Mouse (Mus musculus): ENCODE measurements around the gene Smok3c. TPM values are rescaled to one million over a fixed set of nuclear protein-coding genes. Genes with fewer than 3 reads are reported as not detected.
"Not testable (repeated sequence)": the region's sequence is repeated elsewhere in the genome, so short reads cannot be mapped to it uniquely, and the experiment has no call there.

The Smok3c gene
- total RNA-seq (2021), result not detected
- long read RNA-seq, experiment 1, result 0 reads
- long read RNA-seq, experiment 2, result 0 reads

GRCm38 (mm10) chr5:138052894-138053293 is at the start of gene Smok3c:
Gene Smok3c (plus strand): TSS chr5:138053194.
- DNase-seq, result not testable (repeated sequence)

GRCm38 (mm10) chr5:138009437-138009836 is 43.6 kb upstream of the Smok3c start:
- no peak for DNase-seq

GRCm38 (mm10) chr5:138012382-138012781 is 40.6 kb upstream of the Smok3c start:
- no peak for DNase-seq

- no peak for DNase-seq
Measured at GRCm38 (mm10) chr5:138016530-138016929, 36.5 kb upstream of the Smok3c start.

- no peak for DNase-seq
Measured at GRCm38 (mm10) chr5:138016997-138017396, 36.0 kb upstream of the Smok3c start.

GRCm38 (mm10) chr5:138019577-138019976 is 33.4 kb upstream of the Smok3c start:
- DNase-seq, result not testable (repeated sequence)

GRCm38 (mm10) chr5:138020961-138021479 is 32.0 kb upstream of the Smok3c start, which contains the start of the genes Smok3a and Smok3b:
Gene Smok3a (plus strand): TSS chr5:138021261.
Gene Smok3b (plus strand): TSS chr5:138021429.
- DNase-seq, result not testable (repeated sequence)

GRCm38 (mm10) chr5:138073803-138074202 is 20.8 kb downstream of the Smok3c start:
- no peak for DNase-seq

GRCm38 (mm10) chr5:138075684-138076083 is 22.7 kb downstream of the Smok3c start:
- DNase-seq, result peak in 1 of 2 experiments; percentile 25

- DNase-seq, result no peak
Measured at GRCm38 (mm10) chr5:138076148-138076547, 23.2 kb downstream of the Smok3c start.

GRCm38 (mm10) chr5:138080456-138080855 is 27.5 kb downstream of the Smok3c start:
- no peak for DNase-seq

GRCm38 (mm10) chr5:138081446-138081845 is 28.5 kb downstream of the Smok3c start:
- no peak for DNase-seq

GRCm38 (mm10) chr5:138083318-138083900 is 30.4 kb downstream of the Smok3c start:
- no peak for DNase-seq

- no peak for DNase-seq
Measured at GRCm38 (mm10) chr5:138083936-138084335, 30.9 kb downstream of the Smok3c start.

- no peak for DNase-seq
Measured at GRCm38 (mm10) chr5:138084507-138084906, 31.5 kb downstream of the Smok3c start.

- DNase-seq, result peak; percentile 86 to 88
Measured at GRCm38 (mm10) chr5:138084996-138085395, 32.0 kb downstream of the Smok3c start, which contains the start of gene Zkscan1. Gene Zkscan1 (plus strand): TSS chr5:138085084.

GRCm38 (mm10) chr5:138085421-138085911 is 32.5 kb downstream of the Smok3c start:
- peak; percentile 26 to 34 for DNase-seq

- DNase-seq, result no peak
Measured at GRCm38 (mm10) chr5:138086842-138087241, 33.8 kb downstream of the Smok3c start.

GRCm38 (mm10) chr5:138088366-138088765 is 35.4 kb downstream of the Smok3c start:
- no peak for DNase-seq

- no peak for DNase-seq
Measured at GRCm38 (mm10) chr5:138089108-138089551, 36.1 kb downstream of the Smok3c start.

GRCm38 (mm10) chr5:138090271-138090670 is 37.3 kb downstream of the Smok3c start:
- DNase-seq, result peak; percentile 4 to 19

GRCm38 (mm10) chr5:138090737-138091136 is 37.7 kb downstream of the Smok3c start:
- DNase-seq, result no peak

- no peak for DNase-seq
Measured at GRCm38 (mm10) chr5:138092771-138093170, 39.8 kb downstream of the Smok3c start.

GRCm38 (mm10) chr5:138094474-138094873 is 41.5 kb downstream of the Smok3c start:
- no peak for DNase-seq

All from adrenal gland, postnatal 36 days (tissue).